Mouse (Mus musculus): ENCODE results near the gene Abcc4.
A peak's percentile ranks its signal among the peaks of the same experiment; 100 is the strongest.
"Not testable (repeated sequence)": the region's sequence is repeated elsewhere in the genome, so short reads cannot be mapped to it uniquely, and the experiment has no call there.

Abcc4 gene

DNA sequence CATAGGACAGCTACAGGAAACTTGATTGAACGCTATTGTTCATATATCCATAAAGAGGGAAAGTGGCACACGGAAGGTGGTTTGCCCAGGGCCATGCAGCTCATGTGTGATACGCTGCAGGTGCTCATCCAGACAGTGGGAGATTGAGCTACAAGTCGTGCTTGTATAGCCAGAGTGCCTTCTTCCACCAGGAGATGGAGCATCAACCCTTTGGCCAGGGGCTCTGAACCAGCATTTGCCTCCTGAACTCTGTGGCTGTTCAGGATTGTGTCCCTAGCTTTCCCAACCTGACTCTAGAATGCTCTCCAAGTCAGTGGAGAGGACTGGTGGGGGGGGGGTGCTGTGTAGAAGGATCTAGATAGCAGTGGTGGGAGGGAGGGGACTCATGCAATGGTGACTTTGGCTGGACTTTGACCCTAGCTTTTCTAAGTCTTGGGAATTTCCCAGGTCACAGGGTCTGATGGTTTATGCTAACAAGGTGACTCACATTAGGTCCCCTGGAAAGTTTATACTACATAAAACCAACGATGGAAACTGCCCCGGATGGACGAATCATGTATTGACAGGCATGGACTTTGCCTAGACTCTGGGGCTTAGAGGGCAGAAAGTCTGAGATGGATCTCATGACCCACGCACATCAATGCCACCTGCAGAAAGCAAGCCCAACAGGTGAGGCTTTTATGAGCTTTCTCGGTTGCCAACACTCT is 27.6 kb downstream of the Abcc4 start:
- DNase-seq (ENCODE audit: low spot score), result no peak

DNA sequence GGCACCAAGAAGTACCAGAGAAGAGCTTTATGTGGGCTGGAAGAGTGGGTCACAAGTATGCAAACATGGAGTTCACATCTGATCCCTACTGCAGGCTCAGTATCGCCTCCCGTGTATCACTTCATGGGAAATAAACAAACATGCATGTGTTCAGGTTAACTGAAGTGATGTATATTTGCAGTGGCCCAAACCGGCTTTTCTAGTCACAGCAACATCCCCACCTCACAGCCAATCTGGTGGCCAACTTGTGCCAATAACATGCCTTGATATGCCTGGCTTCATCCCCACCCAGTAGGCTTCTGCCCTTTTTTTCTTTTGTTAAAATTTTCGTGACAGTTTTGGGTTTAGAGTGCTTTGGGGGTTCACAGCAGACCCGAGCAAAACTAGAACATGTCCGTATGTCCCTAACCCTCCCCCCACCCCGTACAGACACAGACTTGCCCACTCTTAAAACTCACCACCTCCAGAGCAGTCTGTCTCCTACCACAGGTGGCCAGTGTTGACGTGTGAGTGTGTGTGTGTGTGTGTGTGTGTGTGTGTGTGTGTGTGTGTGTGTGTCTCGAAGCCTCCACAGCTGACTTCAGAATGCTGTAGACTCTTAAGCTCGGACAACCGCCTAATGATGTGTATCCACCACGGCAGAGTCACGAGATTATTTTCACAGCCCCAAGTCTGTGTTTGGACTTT is 29.6 kb downstream of the Abcc4 start:
- DNase-seq (ENCODE audit: low spot score), result no peak

DNA sequence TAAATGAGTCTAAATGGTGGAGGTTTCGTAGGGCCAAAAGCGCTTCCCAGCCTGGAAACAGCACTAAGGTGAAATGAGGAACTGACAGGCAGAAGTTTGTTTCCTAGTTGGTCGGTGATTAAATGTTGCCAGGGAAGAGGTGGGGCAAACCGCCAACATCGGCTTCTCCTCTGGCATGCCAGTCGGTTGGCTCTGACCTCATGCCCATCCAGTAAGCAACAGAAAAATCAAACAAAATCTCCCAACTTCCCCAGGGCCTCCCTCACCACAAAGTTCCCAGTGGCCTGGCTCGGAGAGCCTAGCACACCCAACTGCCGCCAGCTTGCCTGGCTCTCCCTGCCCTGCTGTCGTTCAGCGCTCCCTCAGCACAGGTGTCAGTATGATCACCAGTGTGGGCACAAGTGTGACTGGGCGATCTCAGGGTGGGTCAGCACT is 31.3 kb downstream of the Abcc4 start:
- DNase-seq (ENCODE audit: low spot score), result peak; percentile 36

DNA sequence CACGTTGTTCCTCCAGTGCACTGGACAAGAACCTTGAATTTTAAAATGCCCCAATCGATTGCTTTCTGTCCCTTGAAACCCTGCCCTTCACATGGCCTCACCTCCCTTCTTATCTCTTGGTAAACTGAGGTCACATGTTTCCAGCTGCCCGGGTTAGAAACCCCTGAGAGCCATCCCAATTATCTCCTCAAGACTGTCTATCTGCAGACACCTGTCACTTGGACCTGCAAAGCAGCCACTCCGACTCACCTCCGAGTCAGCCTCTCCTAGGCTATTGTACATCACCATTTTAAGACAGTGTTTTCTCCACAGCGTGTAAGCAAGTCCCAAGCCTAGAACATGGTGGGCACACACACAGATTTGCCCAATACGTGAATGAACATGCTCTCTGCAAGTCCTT is 31.8 kb downstream of the Abcc4 start:
- DNase-seq (ENCODE audit: low spot score), result no peak

DNA sequence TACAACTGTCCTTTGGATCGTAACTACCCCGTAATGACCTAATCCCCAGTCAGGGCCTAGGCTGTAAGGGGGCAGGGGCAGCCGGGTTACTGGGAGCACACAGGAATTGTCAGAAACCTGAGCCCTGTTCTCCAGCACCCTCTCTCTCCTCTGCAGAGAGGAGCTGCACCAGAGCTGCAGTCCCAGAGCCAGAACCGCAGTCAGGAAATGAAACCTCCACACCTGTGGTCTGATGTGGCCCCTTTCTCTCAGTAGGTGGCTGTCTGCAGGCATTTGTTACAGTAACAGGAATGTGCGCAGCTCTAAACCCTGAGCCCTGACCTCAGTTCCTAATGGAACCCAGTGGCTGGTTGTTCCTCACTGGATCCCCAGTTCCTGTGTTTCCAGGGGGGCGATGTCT is 32.5 kb downstream of the Abcc4 start:
- DNase-seq (ENCODE audit: low spot score), result no peak

DNA sequence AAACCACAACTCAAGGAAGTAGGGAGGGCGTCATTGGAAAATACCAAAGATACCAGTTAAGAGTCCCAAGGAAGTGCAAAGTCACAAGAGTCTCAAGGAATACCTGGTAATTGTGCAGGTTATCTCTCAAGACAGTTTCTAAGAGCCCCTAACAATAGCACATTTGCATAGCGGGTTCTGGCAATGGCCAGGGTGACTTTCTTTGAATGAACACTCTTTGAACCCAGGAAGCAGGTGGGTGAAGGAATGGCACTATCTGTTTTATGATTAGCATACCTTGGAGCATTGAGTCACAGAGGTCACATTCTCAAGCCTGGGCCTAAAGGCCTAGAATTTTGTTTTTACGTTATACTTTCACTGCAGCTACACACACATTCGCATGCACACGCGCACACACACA is 33.1 kb downstream of the Abcc4 start:
- DNase-seq (ENCODE audit: low spot score), result not testable (repeated sequence)

DNA sequence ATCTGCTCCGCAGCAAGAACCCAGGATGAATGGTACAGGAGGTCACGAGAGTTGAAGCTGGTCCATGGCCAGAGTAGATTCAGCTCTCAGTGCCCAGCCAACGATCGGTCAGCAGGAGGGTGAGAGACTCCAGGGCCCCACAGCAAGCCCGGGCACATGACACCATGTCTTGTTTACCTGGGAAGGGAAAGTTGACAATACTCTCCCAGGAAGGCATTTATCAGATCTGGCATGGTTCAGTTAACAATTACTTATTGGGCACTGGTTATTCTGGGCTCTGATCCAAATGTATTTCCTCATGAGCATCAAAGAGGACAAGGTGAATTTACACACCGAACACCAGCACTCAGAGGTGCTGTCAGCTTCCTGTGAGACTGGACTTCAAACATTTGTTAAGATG is 38.5 kb downstream of the Abcc4 start:
- DNase-seq (ENCODE audit: low spot score), result no peak

DNA sequence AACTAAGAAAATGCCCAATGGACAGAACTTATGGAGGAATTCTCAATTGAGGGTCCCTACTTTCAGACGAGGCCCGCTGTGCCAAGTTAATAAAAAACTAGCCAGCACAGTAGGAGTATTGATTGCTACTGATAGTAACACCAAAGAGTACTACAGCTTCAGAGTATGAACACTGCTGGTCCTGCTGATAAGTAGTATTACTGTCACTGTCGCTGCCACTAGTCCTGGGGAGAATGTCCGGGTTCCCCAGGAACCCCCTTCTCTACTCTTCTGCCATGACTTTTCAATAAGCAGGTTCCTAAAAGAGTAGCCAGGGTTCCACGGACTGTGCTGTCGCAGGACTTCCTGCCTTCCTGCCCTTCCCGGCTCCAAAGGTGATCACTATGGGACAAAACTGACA is 41.4 kb downstream of the Abcc4 start:
- no peak for DNase-seq (ENCODE audit: low spot score)

DNA sequence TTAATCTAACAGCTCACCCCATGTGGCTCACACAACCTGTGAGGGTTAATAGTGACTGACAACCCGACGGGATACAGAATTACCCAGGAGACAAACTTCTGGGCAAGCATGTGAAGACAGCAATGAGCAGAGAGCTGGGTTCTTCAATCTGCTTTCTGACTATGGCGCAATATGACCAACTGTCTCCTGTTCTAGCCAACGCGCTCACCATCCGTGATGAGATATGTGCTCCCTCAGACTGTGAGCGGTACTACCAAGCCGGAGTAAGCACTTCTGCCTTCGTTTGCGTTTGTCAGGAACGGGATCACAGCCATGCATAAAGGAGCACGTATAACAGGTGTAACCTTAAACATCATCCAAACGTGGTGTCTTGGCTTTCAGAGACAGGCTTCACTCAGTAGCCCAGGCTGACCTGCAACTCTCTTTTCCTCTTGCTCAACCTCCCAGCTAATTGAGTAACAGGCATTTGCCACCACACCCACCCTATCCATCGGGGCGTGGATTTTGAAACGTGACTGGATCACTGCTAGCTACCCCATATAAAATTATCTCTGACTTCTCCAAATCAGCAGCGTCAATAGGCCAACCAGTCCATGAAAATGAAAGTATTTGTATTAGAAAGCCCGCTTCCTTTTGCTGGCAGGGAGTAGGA is 43.3 kb downstream of the Abcc4 start:
- no peak for DNase-seq (ENCODE audit: low spot score)

DNA sequence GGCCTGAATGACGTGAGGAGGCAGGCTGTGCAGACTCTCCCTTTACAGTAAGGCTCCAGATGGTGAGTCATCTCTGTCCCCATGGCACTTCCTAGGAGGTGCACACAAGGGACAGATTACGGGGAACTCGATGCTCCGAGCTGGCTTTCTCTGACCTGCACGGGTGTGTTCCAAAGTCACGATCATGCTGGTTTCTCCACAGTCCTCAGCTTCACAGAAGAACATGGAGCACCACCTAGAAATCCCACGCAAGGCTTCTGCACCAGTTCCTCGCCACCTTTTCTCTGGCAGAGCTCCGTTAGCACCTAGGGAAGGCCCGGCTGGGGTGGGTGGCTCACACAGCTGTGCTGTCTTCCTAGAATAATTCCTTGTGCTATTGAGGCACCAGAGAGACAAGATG is 43.9 kb downstream of the Abcc4 start:
- DNase-seq (ENCODE audit: low spot score), result no peak

DNA sequence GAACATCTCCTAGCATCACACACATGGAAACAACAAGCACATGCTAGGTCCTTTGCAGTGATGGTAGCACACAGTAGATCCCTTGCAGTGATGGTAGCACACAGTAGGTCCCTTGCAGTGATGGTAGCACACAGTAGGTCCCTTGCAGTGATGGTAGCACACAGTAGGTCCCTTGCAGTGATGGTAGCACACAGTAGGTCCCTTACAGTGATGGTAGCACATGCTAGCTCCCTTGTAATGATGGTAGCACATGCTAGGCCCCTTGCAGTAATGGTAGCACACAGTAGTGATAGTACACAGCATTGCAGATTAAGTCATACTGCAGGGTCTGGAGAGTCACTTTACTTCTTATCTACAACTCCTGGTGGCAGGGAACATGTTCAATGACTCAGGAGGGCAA is 46.8 kb downstream of the Abcc4 start:
- DNase-seq (ENCODE audit: low spot score), result no peak

DNA sequence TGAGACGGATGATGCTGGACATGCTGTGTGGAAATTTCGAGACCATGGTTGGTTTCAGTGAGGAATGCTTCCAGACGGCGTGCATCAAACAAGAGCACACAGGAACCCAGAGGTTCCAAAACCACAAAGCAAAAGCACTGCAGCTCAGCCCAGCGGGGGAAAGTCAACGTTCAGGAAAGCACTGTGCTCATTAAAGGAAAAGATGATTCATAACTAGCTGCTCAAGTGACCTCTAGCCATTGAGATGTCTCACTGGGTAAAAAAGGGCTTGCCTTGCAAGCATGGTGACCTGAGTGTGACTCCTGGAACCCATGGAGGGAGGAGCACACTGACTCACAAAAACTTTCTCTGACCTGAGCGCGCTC is 47.7 kb downstream of the Abcc4 start:
- no peak for DNase-seq (ENCODE audit: low spot score)

DNA sequence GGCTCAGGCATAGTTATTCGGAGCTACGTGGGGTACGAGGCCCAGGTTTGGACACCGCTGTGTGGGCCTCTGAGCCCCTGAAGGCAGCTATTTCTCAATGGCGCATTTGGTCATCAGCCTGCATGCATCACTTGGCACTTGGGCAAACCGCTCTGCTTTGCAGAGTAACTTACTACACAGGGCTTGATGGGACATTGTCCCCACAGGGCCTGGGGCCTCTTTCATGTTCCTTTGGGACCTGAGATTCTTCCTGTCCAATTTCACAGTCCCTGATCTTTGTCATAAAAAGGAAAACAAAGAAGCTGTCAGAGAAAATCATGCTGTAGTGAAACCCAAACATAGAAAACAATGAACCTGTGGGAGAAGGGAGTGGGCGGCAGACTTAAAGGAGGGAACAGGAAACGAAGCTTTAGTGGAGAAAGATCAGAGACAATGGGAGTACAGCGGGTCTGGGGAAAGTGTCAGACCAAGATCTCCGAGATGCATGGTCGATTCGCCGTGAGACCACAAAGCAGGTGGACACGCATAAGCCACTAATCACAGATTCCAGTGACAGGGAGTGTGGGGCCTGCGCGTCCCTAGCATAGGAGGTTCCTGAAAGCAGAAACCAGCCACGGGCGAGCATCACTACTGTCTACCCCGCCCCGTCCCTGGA is 48.2 kb downstream of the Abcc4 start:
- DNase-seq (ENCODE audit: low spot score), result no peak

DNA sequence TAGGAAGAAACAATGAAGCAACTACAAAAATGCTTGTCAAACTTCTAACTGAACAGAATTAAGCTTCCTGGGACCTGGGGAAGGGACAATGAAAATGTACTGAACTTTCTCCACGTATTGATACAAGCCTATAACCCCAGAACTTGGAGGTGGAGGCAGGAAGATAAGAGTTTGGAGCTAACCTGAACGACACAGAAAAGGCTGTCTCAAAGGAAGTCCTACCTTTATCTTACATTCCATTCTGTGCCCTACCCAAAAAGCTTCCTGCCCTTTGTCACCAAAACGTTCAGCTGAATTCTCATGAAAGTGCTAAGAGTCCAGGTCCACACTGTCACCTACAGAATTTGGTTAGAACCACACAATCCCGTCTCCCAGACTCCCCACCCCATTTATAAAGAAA is 48.8 kb downstream of the Abcc4 start:
- no peak for DNase-seq (ENCODE audit: low spot score)

DNA sequence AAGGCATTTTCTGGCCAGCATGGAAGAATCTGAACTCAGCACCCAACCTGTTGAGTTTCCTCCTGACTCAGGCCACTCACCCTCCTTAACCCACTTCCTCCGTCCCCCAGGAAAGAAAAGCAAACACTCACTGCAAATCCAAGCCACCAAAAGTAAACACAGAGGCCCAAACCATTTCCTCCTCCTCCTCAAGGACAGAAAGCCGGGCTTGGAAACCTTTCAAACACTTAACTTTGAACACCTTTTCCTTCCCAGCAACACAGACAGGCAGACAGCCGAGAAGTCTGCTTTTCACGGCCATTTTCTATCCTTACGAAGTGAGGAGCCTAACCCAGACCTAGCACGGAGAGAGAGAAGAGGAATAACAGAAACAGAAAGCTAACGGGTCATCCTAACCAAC is 50.0 kb downstream of the Abcc4 start:
- DNase-seq (ENCODE audit: low spot score), result no peak

DNA sequence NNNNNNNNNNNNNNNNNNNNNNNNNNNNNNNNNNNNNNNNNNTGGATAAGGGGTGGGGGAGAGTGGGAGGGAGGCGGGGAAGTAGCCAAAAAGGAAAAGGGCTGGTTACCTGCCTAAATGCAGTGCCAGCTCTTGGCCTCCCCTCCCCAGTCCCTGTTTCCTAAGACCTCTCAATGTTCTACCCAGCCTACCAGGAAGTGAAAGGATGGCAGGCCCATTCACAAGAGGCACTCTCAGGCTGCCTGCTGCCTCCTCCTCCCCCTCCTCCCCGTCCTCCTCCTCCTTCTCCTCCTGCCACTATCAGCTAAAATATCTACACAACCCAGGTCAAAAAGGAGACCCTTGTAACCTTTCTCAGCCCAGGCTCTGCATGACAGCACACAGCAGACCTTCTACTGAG is 51.1 kb downstream of the Abcc4 start:
- no peak for DNase-seq (ENCODE audit: low spot score)

DNA sequence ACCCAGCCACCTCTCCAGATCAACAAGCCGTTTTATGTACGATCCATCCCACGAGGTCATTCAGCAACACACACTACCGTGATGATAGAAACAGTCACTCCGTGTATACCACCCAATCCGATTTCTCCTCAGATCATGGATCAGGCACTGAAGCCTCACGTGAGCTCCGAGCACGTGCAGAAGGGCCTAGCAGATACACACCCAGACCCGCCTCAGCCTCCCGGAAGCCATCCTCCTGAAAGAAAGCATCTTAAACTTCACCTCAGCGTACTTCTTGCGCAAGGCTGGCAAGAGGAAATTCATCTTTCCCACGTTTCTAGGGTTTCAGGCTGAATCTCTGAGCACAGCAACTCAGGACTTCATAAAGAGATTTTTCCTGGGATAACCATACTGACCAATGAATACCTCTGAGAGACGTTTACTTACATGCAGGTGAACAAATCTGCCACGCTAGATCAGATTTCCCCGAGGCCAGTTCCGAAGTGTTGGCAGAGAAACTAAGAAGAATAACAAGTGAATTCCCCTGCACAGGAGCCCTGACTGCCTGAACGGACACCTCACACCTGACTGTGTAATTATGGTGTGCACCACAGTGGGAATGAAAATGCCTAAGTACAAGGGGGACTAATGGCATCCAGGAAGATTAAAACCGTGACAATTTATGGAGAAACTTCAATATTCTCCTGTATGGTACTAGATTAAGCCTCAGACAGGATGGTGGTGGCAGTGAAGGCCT is 54.1 kb downstream of the Abcc4 start:
- no peak for DNase-seq (ENCODE audit: low spot score)

DNA sequence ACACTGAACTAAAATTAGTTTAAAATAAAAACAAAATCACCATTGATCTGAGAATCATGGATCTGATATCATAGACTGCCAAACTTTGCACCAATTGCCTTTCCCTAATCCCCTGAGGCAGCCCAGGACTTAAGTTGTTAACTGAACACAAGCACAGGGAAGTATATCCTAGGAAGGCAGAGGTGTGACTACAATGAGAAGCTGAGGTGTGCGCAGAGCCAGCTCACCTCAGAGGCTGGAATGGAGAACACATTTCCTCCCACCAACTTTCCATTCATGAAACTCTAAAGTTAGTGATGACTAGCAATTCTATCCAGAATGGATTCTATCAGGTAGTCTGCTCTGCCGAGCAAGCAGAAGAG is 56.1 kb downstream of the Abcc4 start:
- no peak for DNase-seq (ENCODE audit: low spot score)

DNA sequence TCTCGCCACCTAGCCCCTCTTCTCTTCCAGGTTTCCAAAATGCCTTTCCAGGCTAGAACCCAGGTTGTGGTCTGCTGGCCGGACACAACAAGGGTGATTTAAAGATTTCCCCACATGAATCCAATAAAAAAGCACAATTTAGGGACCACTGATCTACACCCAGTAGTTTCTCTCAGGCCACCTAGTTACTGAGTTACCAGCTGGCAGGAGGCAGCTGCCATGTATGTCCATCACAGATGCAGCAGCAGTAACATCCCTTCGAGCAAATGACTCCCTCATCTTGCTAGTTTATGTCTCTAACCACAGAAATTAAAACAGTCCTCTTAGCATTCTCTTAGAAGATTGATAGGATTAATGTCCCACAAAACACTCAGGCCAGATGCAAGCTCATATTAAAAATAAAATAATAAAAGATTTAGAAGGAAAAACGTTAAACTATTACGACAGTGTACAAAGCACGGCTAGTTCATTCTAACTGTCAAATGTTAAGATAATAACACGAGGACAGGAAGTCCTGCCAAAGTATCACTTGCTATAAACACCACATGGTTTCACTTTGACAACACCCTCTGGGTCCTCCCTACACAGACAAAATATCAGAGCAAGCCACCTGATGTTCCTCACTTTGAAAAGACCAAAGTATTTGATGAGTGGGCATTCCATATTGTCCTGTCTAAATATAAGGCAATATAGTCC is 56.7 kb downstream of the Abcc4 start:
- no peak for DNase-seq (ENCODE audit: low spot score)

DNA sequence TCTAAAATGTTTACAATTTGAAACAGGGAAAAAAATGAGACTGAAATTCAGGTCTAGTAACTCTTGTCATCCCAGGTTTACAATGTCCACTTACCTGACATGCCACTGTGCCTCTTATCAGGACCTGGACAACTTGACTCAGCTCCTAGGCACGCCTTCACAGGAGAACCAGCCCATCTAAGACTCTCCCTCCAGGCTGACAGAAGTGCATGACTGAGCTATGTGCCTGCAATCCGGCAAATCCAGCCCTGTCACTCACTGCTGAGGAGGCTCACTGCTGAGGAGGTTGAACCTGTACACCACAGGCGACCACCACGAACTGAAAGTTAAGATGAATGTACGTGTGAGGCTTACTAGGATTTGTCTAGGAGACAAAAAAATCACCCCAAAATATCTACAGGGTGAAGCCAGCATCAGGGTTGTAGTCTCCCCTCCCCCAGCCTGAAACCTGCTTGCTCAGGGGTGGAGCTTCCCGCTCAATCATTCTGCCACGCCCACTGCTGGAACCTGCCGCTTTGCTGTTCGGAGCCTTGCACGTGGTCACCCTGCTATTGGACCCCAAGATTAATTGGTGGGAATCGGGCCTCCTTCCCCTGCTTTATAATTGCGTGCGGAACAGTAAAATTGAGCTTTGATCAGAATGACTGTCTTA is 63.0 kb downstream of the Abcc4 start:
- not testable (repeated sequence) for DNase-seq (ENCODE audit: low spot score)

DNA sequence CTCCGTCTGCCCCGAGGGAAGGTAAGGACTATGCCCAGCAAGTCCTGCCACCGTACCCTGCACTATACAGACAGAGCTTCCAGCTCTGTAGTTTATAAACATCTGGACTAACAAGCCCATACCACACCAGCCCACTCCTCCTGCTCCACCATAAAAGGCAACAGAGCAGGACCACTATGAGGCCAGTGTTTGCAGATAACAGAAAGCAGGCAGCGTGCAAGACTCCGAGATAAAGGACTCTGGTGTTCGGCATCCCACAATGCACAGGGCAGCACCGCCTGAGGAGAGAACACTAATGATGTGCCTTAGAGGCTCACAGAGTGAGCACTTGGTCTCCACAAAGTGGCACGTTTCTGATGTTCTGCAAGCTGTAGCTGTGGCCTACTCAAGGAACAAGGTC is 63.9 kb downstream of the Abcc4 start:
- DNase-seq (ENCODE audit: low spot score), result no peak
